Mouse (Mus musculus): ENCODE measurements around the gene Ccdc92. TPM values are rescaled to one million over a fixed set of nuclear protein-coding genes. Genes with fewer than 3 reads are reported as not detected.

Gene Ccdc92
- polyA plus RNA-seq (2015; fragmentation: Nextera tagmentation; extraction: Ambion mirVana): 33.1 and 35.0 TPM in 2 replicates

DNA sequence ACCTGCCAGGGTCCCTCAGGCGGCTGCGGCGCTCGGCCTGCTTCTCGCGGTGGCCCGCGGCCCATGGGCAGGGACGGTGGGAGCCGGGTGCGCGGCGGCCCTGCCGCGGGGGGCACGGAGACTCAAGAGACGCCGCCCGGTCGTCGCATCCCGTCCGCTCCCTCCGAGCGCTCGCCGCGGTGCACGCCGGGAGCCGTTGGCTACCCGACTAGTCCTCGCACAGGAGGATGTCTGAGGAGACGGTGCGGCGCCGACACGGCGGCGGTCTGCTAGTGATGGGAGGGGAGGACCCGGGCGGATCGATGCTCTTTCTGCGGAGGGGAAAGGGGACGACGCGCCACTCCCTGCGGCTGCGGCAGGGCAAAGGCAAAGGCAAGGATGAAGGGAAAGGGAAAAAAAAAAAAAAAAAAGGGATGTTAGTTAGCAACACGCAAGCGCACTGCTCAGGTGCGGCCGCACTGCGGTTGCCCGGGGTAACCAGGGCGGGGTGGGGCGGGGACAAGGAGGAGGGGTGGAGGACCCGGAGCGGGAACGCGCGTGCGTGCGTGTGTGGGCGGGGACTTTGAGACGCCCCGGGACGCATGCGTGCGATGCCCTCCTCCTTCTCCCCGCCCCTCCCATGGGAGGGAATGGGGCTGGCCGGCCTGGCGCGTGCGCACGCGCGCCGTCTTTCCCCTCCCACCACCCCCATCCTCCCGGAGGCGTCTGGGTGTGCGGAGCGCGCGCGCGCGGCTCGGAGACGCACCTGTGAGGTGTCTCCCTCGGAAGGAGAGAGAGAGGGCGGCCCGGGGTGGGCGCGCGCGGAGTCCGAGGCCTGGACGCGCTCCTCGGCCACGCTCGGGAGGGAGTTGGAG lies at the start of gene Ccdc92, which contains the start of gene Zfp664:
Ccdc92 (minus strand) TSS at position 412 of the 854 bp plus-strand sequence.
Zfp664 (plus strand) TSS at position 679 of the 854 bp plus-strand sequence.
- H3K27me3 ChIP-seq (replicated peaks; ENCODE audit: control insufficient read depth, insufficient read depth, low read length): no peaks in the 10 kb centered on the region
- H3K4me2 ChIP-seq (ENCODE audit: low read length): peak within 1 kb of the TSS; percentile 88
- ATAC-seq: peak; percentile 91
- peak within 1 kb of the TSS; percentile 96 for H3K4me3 ChIP-seq (replicated peaks; ENCODE audit: low read length)
- peak within 1 kb of the TSS; percentile 95 for H3K27ac ChIP-seq (ENCODE audit: low read length)
- no peaks in the 10 kb centered on the region for H3K36me3 ChIP-seq (ENCODE audit: control insufficient read depth, insufficient read depth)
- H3K9me3 ChIP-seq (ENCODE audit: control insufficient read depth, low read length): no peaks in the 10 kb centered on the region
- H3K4me1 ChIP-seq (replicated peaks; ENCODE audit: control insufficient read depth, insufficient read depth, low read length): peaks cover 36% of the 10 kb centered on the region
- peak within 1 kb of the TSS; percentile 96 for H3K9ac ChIP-seq (replicated peaks; ENCODE audit: low read depth, low read length)
- under 1% methylated on average over 77 of the region's 103 CpGs for WGBS

DNA sequence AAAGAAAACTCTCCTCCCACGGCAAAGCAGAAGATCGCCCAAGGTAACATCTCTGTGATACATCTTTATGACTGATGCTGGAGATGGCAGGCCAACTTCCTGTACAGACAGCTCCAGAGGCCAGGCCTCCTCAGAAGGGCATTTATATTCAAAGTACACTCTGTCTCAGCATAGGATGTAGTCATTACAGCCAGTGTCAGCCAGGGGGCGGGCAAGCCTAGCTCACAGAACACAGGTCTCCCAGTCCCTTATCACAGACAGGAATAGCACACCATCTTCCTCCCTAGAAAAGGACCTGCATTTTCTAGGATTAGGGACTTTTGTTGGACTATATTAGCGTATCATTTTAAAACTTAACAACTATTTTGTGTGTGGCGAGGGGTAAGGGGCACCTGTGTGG lies 46.6 kb upstream of the Ccdc92 start:
- peak; percentile 90 for ATAC-seq
- no peaks in the 10 kb centered on the region for H3K27me3 ChIP-seq (replicated peaks; ENCODE audit: control insufficient read depth, insufficient read depth, low read length)
- no peak overlapping the region for H3K4me2 ChIP-seq (ENCODE audit: low read length)
- no peak overlapping the region for H3K9ac ChIP-seq (replicated peaks; ENCODE audit: low read depth, low read length)
- 23% methylated on average over 5 of the region's 5 CpGs for WGBS
- peaks cover 2% of the 10 kb centered on the region; the same call in 1 of the 2 replicates for H3K4me1 ChIP-seq (replicated peaks; ENCODE audit: control insufficient read depth, insufficient read depth, low read length)
- H3K9me3 ChIP-seq (ENCODE audit: control insufficient read depth, low read length): no peaks in the 10 kb centered on the region
- no peaks in the 10 kb centered on the region for H3K36me3 ChIP-seq (ENCODE audit: control insufficient read depth, insufficient read depth)
- H3K27ac ChIP-seq (ENCODE audit: low read length): no peak overlapping the region
- H3K4me3 ChIP-seq (replicated peaks; ENCODE audit: low read length): no peak overlapping the region

DNA sequence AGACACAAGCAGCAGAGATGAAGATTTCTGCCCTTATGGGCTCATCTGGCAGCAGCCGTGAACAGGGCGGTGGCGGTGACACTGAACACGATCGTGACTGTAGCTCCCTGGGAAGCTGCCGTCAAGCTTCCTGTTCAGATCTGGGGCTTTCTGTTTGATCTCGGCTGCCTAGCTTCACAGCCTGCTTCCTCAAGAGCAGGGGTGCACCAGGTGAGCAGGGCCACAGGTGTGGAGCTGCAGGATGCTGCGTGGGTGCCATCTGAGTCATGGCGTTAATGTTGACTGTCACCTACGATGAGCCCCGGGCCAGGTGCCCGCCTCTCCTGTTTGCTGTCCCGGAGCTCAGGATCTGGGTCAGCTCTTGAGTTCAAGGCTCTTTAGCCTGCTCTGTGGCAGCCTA lies 44.7 kb upstream of the Ccdc92 start:
- H3K4me1 ChIP-seq (replicated peaks; ENCODE audit: control insufficient read depth, insufficient read depth, low read length): peaks cover 3% of the 10 kb centered on the region
- H3K4me3 ChIP-seq (replicated peaks; ENCODE audit: low read length): no peak overlapping the region
- H3K4me2 ChIP-seq (ENCODE audit: low read length): no peak overlapping the region
- WGBS: 88% methylated on average over 13 of the region's 13 CpGs
- no peak overlapping the region for H3K9ac ChIP-seq (replicated peaks; ENCODE audit: low read depth, low read length)
- no peak overlapping the region for H3K27ac ChIP-seq (ENCODE audit: low read length)
- ATAC-seq: no peak
- H3K9me3 ChIP-seq (ENCODE audit: control insufficient read depth, low read length): no peaks in the 10 kb centered on the region
- no peaks in the 10 kb centered on the region for H3K36me3 ChIP-seq (ENCODE audit: control insufficient read depth, insufficient read depth)
- H3K27me3 ChIP-seq (replicated peaks; ENCODE audit: control insufficient read depth, insufficient read depth, low read length): no peaks in the 10 kb centered on the region

DNA sequence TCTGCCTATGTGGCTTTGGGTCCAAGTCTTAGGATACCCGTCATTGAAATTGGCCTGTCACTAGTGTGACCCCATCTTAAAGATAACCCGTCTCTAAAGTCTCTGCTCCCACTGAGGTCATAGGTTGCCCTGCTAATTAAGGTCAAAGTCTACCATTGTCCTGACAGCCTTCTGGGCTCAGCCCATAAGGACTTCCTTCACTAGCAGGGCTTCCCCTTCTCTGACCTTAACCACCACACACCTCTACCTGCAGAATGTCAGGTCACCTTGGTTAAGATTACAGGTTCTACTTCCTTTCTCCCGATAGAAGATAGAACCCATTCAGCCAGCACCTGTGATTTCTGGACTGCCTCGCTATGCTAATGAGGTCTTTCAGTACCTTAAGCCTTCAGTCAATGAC lies 41.6 kb upstream of the Ccdc92 start:
- H3K9me3 ChIP-seq (ENCODE audit: control insufficient read depth, low read length): no peaks in the 10 kb centered on the region
- no peaks in the 10 kb centered on the region for H3K36me3 ChIP-seq (ENCODE audit: control insufficient read depth, insufficient read depth)
- no peak for ATAC-seq
- no peak overlapping the region for H3K4me3 ChIP-seq (replicated peaks; ENCODE audit: low read length)
- 84% methylated on average over 4 of the region's 4 CpGs for WGBS
- no peak overlapping the region for H3K27ac ChIP-seq (ENCODE audit: low read length)
- no peak overlapping the region for H3K4me2 ChIP-seq (ENCODE audit: low read length)
- H3K27me3 ChIP-seq (replicated peaks; ENCODE audit: control insufficient read depth, insufficient read depth, low read length): no peaks in the 10 kb centered on the region
- no peak overlapping the region for H3K9ac ChIP-seq (replicated peaks; ENCODE audit: low read depth, low read length)
- peaks cover 20% of the 10 kb centered on the region for H3K4me1 ChIP-seq (replicated peaks; ENCODE audit: control insufficient read depth, insufficient read depth, low read length)

DNA sequence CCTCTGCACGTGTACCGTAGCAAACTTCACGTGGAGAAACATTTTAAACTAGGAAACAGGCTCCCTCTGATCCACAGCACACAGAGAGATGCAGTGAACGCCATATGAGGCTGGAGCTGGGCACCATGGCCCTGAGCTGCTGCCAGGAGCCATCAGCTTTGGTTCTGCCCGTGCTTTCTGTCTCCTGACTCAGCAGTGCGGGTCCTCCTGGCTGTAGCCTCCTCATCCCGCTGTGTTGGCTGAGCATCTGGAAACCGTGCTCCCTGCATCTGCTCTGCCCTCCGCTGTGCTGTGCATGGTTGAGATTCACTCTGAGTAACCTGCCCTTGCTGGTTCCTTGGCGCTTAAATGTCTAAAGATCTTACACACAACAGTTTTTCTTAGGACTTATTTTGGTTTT lies 40.0 kb upstream of the Ccdc92 start:
- H3K36me3 ChIP-seq (ENCODE audit: control insufficient read depth, insufficient read depth): no peaks in the 10 kb centered on the region
- ATAC-seq: peak; percentile 58; the same call in 1 of the 2 replicates
- no peak overlapping the region for H3K9ac ChIP-seq (replicated peaks; ENCODE audit: low read depth, low read length)
- no peaks in the 10 kb centered on the region for H3K27me3 ChIP-seq (replicated peaks; ENCODE audit: control insufficient read depth, insufficient read depth, low read length)
- no peak overlapping the region for H3K4me3 ChIP-seq (replicated peaks; ENCODE audit: low read length)
- no peak overlapping the region for H3K27ac ChIP-seq (ENCODE audit: low read length)
- WGBS: 70% methylated on average over 10 of the region's 10 CpGs
- no peak overlapping the region for H3K4me2 ChIP-seq (ENCODE audit: low read length)
- H3K4me1 ChIP-seq (replicated peaks; ENCODE audit: control insufficient read depth, insufficient read depth, low read length): peaks cover 20% of the 10 kb centered on the region
- H3K9me3 ChIP-seq (ENCODE audit: control insufficient read depth, low read length): no peaks in the 10 kb centered on the region

DNA sequence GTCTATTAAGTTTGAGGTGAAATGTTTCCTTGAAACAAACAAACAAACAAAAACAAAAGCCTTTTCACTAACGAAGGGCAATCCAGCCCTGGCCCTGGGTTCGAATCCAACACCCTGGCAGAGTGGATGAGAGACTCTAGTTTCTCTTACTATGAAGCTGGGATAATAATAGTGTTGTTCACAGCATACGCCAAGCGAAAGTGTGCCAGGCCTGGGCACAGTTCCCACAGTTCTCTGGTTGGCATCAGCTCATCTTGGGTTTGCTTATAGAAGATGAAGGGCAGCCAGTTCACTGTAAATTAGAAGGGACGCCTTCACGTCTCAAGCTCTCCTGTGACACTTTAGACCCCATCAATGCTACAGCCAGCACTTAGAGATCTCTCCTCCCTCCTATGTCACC lies 39.5 kb upstream of the Ccdc92 start:
- H3K27ac ChIP-seq (ENCODE audit: low read length): 0 out of 2 replicates have a peak overlapping the region, but pooled peaks have one; percentile 0
- 46% methylated on average over 6 of the region's 6 CpGs for WGBS
- no peak overlapping the region for H3K9ac ChIP-seq (replicated peaks; ENCODE audit: low read depth, low read length)
- no peak overlapping the region for H3K4me2 ChIP-seq (ENCODE audit: low read length)
- no peaks in the 10 kb centered on the region for H3K27me3 ChIP-seq (replicated peaks; ENCODE audit: control insufficient read depth, insufficient read depth, low read length)
- H3K4me1 ChIP-seq (replicated peaks; ENCODE audit: control insufficient read depth, insufficient read depth, low read length): peaks cover 20% of the 10 kb centered on the region
- H3K9me3 ChIP-seq (ENCODE audit: control insufficient read depth, low read length): no peaks in the 10 kb centered on the region
- no peaks in the 10 kb centered on the region for H3K36me3 ChIP-seq (ENCODE audit: control insufficient read depth, insufficient read depth)
- no peak overlapping the region for H3K4me3 ChIP-seq (replicated peaks; ENCODE audit: low read length)
- peak; percentile 49; the same call in 1 of the 2 replicates for ATAC-seq

DNA sequence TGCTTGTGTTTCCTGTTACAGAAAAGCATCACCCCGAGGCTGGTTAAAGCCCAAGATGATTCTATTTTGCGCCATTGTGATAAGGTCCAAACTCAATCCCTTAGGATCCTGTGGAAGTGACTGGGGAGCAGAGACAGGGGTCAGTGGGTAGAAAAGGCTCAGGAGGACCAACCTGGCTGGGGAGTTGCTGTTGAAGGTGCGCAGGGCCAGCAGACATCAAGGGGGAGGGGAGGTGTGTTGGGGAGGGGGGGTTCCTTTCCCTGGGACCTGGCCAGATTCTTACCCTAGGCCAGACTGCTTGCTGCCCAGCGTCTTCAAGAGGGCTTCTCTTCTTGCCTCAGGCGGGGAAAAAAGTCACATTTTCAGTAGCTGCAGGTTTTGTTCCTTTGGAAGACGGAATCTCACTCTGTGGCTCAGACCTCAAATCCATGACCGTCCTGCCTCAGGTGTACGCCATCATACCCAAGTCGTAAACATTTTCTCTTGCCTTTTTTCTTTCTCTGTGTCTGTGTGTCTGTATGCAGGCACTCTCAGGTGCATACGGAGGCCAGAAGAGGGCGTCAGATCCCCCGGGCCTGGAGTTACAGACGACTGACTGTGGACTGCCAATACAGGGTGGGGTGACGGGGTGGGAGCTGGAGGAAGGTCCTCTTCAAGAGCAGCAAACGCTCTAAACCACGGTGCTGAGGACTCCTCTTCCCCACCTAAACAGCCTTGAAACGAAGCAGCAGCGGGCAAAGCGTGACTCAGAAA lies 38.7 kb upstream of the Ccdc92 start:
- Histone ChIP-seq H3K27ac (ENCODE audit: low read length) (no peak overlapping the region), H3K4me2 (ENCODE audit: low read length) (no peak overlapping the region), H3K9ac (replicated peaks; ENCODE audit: low read depth, low read length) (no peak overlapping the region), H3K4me3 (replicated peaks; ENCODE audit: low read length) (no peak overlapping the region), H3K36me3 (ENCODE audit: control insufficient read depth, insufficient read depth) (no peaks in the 10 kb centered on the region), H3K9me3 (ENCODE audit: control insufficient read depth, low read length) (no peaks in the 10 kb centered on the region), H3K27me3 (replicated peaks; ENCODE audit: control insufficient read depth, insufficient read depth, low read length) (no peaks in the 10 kb centered on the region), H3K4me1 (replicated peaks; ENCODE audit: control insufficient read depth, insufficient read depth, low read length) (peaks cover 20% of the 10 kb centered on the region)
- WGBS: 65% methylated on average over 19 of the region's 19 CpGs
- no peak for ATAC-seq

DNA sequence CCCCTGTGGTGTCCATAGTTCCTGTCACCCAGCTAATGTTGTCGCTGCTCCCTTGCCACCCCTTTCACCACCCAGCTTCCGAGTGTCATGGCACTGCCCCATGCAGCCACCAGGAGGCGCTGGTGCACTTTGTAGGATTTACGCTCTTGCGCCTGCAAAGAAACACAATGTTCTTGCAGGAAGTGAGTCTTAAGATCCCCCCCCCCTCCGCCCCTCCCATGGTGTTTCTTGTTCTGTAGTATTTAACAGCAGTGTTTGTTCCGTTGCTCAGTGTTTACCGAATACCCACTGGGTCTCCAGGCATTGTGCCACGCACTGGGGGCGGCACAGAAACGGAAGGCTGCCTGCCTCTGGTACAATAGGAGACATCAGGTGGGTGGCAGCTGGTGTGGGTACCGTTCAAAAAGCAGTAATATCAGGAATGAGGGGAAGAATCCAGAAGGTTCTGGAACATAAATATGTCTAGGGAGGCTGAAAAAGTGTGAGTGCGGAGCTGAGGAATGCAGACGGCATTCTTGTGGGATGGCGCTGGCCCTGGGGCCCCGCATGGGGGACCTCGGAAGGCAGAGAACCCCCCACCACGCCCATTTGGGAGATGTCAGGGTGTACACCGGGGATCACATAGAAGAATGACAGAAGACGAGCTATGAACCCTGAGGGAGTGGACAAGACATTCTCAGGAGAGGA lies 37.9 kb upstream of the Ccdc92 start:
- peak overlapping the region; percentile 47 for H3K4me2 ChIP-seq (ENCODE audit: low read length)
- H3K4me1 ChIP-seq (replicated peaks; ENCODE audit: control insufficient read depth, insufficient read depth, low read length): peaks cover 20% of the 10 kb centered on the region
- H3K36me3 ChIP-seq (ENCODE audit: control insufficient read depth, insufficient read depth): no peaks in the 10 kb centered on the region
- H3K9me3 ChIP-seq (ENCODE audit: control insufficient read depth, low read length): no peaks in the 10 kb centered on the region
- peak overlapping the region; percentile 23; the same call in 1 of the 2 replicates for H3K4me3 ChIP-seq (replicated peaks; ENCODE audit: low read length)
- 19% methylated on average over 20 of the region's 20 CpGs for WGBS
- H3K9ac ChIP-seq (replicated peaks; ENCODE audit: low read depth, low read length): peak overlapping the region; percentile 27; the same call in 1 of the 2 replicates
- ATAC-seq: peak; percentile 49
- peak overlapping the region; percentile 57 for H3K27ac ChIP-seq (ENCODE audit: low read length)
- H3K27me3 ChIP-seq (replicated peaks; ENCODE audit: control insufficient read depth, insufficient read depth, low read length): no peaks in the 10 kb centered on the region

DNA sequence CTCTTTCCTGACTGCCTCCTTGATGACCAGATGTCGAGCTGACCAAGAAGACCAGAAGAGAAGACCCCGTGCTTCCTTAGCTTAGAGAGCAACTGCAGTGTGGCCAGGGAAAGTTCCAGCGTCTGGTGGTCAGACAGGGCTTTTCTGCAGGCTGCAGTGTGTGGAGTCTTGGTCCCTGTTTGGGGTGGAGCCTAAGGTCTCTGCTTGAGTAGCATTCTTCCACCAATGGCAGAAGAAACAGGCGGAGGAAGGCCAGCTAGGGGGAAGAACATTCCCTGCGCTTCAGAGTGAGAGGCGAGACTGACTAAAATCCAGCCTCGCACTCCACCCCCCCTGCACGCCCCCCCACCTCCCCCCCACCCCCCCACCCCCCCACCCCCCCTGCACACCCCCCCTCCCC lies 33.9 kb upstream of the Ccdc92 start:
- ATAC-seq: no peak

More for the DNA sequence above, 33.9 kb upstream of the Ccdc92 start:
- H3K4me2 ChIP-seq (ENCODE audit: low read length): no peak overlapping the region
- peaks cover 11% of the 10 kb centered on the region for H3K4me1 ChIP-seq (replicated peaks; ENCODE audit: control insufficient read depth, insufficient read depth, low read length)
- H3K9ac ChIP-seq (replicated peaks; ENCODE audit: low read depth, low read length): no peak overlapping the region
- no peaks in the 10 kb centered on the region for H3K27me3 ChIP-seq (replicated peaks; ENCODE audit: control insufficient read depth, insufficient read depth, low read length)
- H3K4me3 ChIP-seq (replicated peaks; ENCODE audit: low read length): no peak overlapping the region
- no peaks in the 10 kb centered on the region for H3K36me3 ChIP-seq (ENCODE audit: control insufficient read depth, insufficient read depth)
- WGBS: 49% methylated on average over 7 of the region's 8 CpGs
- H3K9me3 ChIP-seq (ENCODE audit: control insufficient read depth, low read length): no peaks in the 10 kb centered on the region
- no peak overlapping the region for H3K27ac ChIP-seq (ENCODE audit: low read length)
